Mouse (Mus musculus) lung, embryonic 15.5 days (tissue): ENCODE data around the gene Myh7b. TPM values are rescaled to one million over a fixed set of nuclear protein-coding genes. Genes with fewer than 3 reads are reported as not detected.

Experiments
- ATAC-seq: fragments of 200-750 bp; cut with Nextera tagmentation; 2 replicates; pipeline ENCODE4 v1.8.0; 2017; ENCODE audit warnings: moderate number of reproducible peaks, borderline replicate concordance; ENCODE audit not compliant: low FRiP score, low TSS enrichment; ENCODE audit errors: extremely low read depth
- H3K27ac ChIP-seq: fragments of 300-500 bp; sonication (generic); 2 replicates; pipeline ENCODE4 v1.5.1; 2015; ENCODE audit warnings: moderate library complexity, mild to moderate bottlenecking, inconsistent platforms
- H3K27me3 ChIP-seq: fragments of 300-500 bp; sonication (generic); 2 replicates; pipeline ENCODE4 v1.6.1; 2015; ENCODE audit warnings: inconsistent platforms
- H3K36me3 ChIP-seq: fragments of 300-500 bp; sonication (generic); 2 replicates; pipeline ENCODE4 v1.6.1; 2015; ENCODE audit warnings: inconsistent platforms
- H3K4me1 ChIP-seq: fragments of 300-500 bp; sonication (generic); 2 replicates; pipeline ENCODE4 v1.6.1; 2015; ENCODE audit warnings: inconsistent platforms
- H3K4me2 ChIP-seq: fragments of 300-500 bp; sonication (generic); 2 replicates; pipeline ENCODE4 v1.6.1; 2015; ENCODE audit warnings: inconsistent platforms, mild to moderate bottlenecking, moderate library complexity
- H3K4me3 ChIP-seq: fragments of 300-500 bp; sonication (generic); 2 replicates; pipeline ENCODE4 v1.5.1; 2015; ENCODE audit warnings: mild to moderate bottlenecking, inconsistent platforms
- H3K9ac ChIP-seq: fragments of 300-500 bp; sonication (generic); 2 replicates; pipeline ENCODE4 v1.6.1; 2015; ENCODE audit warnings: inconsistent platforms
- H3K9me3 ChIP-seq: fragments of 300-500 bp; sonication (generic); 2 replicates; pipeline ENCODE4 v1.6.1; 2016; ENCODE audit warnings: inconsistent platforms
- WGBS: fragments of 180-500 bp; shearing (Covaris S2); methylation state at CpG from one replicate; pipeline ENCODE4 v1.1.7; 2015; 5-methylcytosine and 5-hydroxymethylcytosine counted together
- polyA plus RNA-seq: library from polyadenylated mRNA; unstranded; fragments of >200 nt; fragmentation: Nextera tagmentation; extraction: Ambion mirVana; gene quantifications from 2 replicates; pipeline ENCODE4 v1.2.1, GENCODE M21; 2015

Gene Myh7b
- polyA plus RNA-seq, 1 experiment from 2014 or later, result 0.85 TPM

GRCm38 (mm10) chr2:155628112-155628511, 17.1 kb downstream of the Myh7b start:
- Histone ChIP-seq H3K9me3 (no peaks in the 10 kb centered on the region), H3K27ac (no peak overlapping the region), H3K4me1 (peaks cover 10% of the 10 kb centered on the region), H3K9ac (no peak overlapping the region), H3K27me3 (peaks cover 73% of the 10 kb centered on the region), H3K4me2 (no peak overlapping the region), H3K4me3 (no peak overlapping the region), H3K36me3 (no peaks in the 10 kb centered on the region; the same call in 1 of the 2 replicates)
- WGBS, result 76% methylated on average over 9 of the region's 9 CpGs
- ATAC-seq, result no peak

GRCm38 (mm10) chr2:155628519-155628918, 17.5 kb downstream of the Myh7b start:
- H3K9me3 ChIP-seq, result no peaks in the 10 kb centered on the region
- peaks cover 10% of the 10 kb centered on the region for H3K4me1 ChIP-seq
- H3K4me3 ChIP-seq, result no peak overlapping the region
- no peak for ATAC-seq
- peaks cover under 1% of the 10 kb centered on the region; the same call in 1 of the 2 replicates for H3K36me3 ChIP-seq
- peaks cover 73% of the 10 kb centered on the region for H3K27me3 ChIP-seq
- H3K9ac ChIP-seq, result no peak overlapping the region
- H3K4me2 ChIP-seq, result no peak overlapping the region
- H3K27ac ChIP-seq, result no peak overlapping the region
- 75% methylated on average over 13 of the region's 13 CpGs for WGBS

GRCm38 (mm10) chr2:155629231-155629661, 18.2 kb downstream of the Myh7b start:
- Histone ChIP-seq H3K36me3 (peaks cover 7% of the 10 kb centered on the region; the same call in 1 of the 2 replicates), H3K4me2 (peak overlapping the region; percentile 59), H3K4me3 (peak overlapping the region; percentile 26), H3K9ac (peak overlapping the region; percentile 20; the same call in 1 of the 2 replicates), H3K9me3 (no peaks in the 10 kb centered on the region), H3K27me3 (peaks cover 73% of the 10 kb centered on the region), H3K4me1 (peaks cover 10% of the 10 kb centered on the region), H3K27ac (no peak overlapping the region)
- ATAC-seq, result peak; percentile 4; the same call in 1 of the 2 replicates
- WGBS, result 2% methylated on average over 34 of the region's 35 CpGs

GRCm38 (mm10) chr2:155630153-155630552, 19.1 kb downstream of the Myh7b start:
- Histone ChIP-seq H3K36me3 (peaks cover 16% of the 10 kb centered on the region), H3K27ac (no peak overlapping the region)
- WGBS, result 40% methylated on average over 20 of the region's 20 CpGs

DNA sequence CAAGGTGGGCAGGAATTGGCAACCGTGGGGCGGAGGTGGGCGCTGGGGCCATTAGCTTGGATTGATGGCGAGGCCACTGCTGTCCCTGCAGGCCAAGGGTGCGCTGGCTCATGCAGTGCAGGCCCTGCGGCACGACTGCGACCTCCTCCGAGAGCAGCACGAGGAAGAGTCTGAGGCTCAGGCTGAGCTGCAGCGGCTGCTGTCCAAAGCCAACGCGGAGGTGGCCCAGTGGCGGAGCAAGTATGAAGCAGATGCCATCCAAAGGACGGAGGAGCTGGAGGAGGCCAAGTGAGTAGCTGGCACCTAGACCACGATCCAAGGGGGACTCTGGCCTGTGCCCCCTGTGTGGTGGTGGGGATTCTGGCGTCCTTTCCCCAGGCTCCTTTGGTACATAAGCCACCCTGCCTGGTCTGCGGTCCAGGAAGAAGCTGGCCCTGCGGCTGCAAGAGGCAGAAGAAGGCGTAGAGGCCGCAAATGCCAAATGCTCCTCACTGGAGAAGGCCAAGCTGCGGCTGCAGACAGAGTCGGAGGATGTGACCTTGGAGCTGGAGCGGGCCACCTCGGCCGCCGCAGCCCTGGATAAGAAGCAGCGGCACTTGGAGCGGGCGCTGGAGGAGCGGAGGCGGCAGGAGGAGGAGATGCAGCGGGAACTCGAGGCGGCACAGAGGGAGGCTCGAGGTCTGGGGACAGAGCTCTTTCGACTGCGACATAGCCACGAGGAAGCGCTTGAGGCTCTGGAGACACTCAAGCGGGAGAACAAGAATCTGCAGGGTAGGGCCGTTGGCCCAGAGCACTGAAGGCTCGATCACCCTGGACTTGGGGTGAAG, 19.8 kb downstream of the Myh7b start:
- H3K27ac ChIP-seq, result no peak overlapping the region
- no peaks in the 10 kb centered on the region for H3K9me3 ChIP-seq
- H3K9ac ChIP-seq, result no peak overlapping the region
- 27% methylated on average over 43 of the region's 43 CpGs for WGBS
- ATAC-seq, result no peak
- H3K27me3 ChIP-seq, result peaks cover 61% of the 10 kb centered on the region
- peaks cover 22% of the 10 kb centered on the region for H3K36me3 ChIP-seq
- no peak overlapping the region for H3K4me2 ChIP-seq
- H3K4me1 ChIP-seq, result peaks cover 10% of the 10 kb centered on the region
- no peak overlapping the region for H3K4me3 ChIP-seq

More at GRCm38 (mm10) chr2:155630153-155630552, 19.1 kb downstream of the Myh7b start:
- H3K9me3 ChIP-seq, result no peaks in the 10 kb centered on the region
- H3K27me3 ChIP-seq, result peaks cover 68% of the 10 kb centered on the region
- ATAC-seq, result no peak
- H3K4me1 ChIP-seq, result peaks cover 10% of the 10 kb centered on the region
- no peak overlapping the region for H3K4me2 ChIP-seq
- H3K9ac ChIP-seq, result no peak overlapping the region
- H3K4me3 ChIP-seq, result no peak overlapping the region

GRCm38 (mm10) chr2:155632138-155632936, 21.3 kb downstream of the Myh7b start:
- WGBS, result 65% methylated on average over 30 of the region's 30 CpGs
- Histone ChIP-seq H3K9me3 (no peaks in the 10 kb centered on the region), H3K4me2 (no peak overlapping the region), H3K9ac (no peak overlapping the region), H3K27ac (no peak overlapping the region), H3K4me3 (no peak overlapping the region), H3K4me1 (peaks cover 10% of the 10 kb centered on the region), H3K27me3 (peaks cover 54% of the 10 kb centered on the region), H3K36me3 (peaks cover 35% of the 10 kb centered on the region)
- ATAC-seq, result no peak

DNA sequence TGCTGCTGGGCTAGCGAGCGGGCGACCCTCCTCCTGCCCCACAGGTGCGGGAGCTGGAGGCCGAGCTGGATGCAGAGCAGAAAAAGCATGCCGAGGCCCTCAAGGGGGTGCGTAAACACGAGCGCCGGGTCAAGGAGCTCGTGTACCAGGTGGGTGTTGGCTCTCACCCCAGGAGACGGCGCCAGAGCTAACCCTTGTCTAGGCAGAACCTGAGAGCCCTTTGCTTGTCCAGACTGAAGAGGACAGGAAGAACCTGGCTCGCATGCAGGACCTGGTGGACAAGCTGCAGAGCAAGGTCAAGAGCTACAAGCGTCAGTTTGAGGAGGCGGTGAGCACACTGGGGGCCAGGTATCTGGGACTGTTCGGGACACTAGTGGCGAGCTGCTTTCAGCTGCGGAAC, 22.1 kb downstream of the Myh7b start:
- H3K27ac ChIP-seq, result no peak overlapping the region
- H3K9ac ChIP-seq, result no peak overlapping the region
- H3K4me1 ChIP-seq, result peaks cover 10% of the 10 kb centered on the region
- no peak overlapping the region for H3K4me2 ChIP-seq
- H3K4me3 ChIP-seq, result no peak overlapping the region
- ATAC-seq, result no peak
- peaks cover 47% of the 10 kb centered on the region for H3K27me3 ChIP-seq
- no peaks in the 10 kb centered on the region for H3K9me3 ChIP-seq
- WGBS, result 55% methylated on average over 19 of the region's 19 CpGs
- H3K36me3 ChIP-seq, result peaks cover 43% of the 10 kb centered on the region

DNA sequence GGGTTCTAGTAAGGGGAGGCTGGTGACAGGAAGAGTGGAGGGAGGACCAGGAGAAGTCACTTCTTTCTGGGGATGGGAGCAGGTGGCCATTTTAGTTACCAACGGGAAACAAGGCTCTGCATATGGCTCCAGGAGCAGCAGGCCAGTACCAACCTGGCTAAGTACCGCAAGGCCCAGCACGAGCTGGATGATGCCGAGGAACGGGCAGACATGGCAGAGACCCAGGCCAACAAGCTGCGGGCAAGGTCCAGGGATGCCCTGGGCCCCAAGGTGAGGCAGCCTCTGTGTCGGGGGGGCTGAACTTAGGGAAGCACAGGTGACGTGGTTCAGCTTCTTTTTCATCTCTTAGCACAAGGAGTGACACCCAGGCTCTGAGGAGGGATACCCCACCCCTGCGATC, 22.7 kb downstream of the Myh7b start:
- WGBS, result 86% methylated on average over 9 of the region's 9 CpGs
- peaks cover 48% of the 10 kb centered on the region for H3K36me3 ChIP-seq
- H3K4me1 ChIP-seq, result peaks cover 10% of the 10 kb centered on the region

GRCm38 (mm10) chr2:155634562-155634961, 23.6 kb downstream of the Myh7b start:
- Histone ChIP-seq H3K9ac (no peak overlapping the region), H3K9me3 (no peaks in the 10 kb centered on the region), H3K4me2 (no peak overlapping the region), H3K4me3 (no peak overlapping the region), H3K4me1 (peaks cover 4% of the 10 kb centered on the region), H3K27me3 (peaks cover 32% of the 10 kb centered on the region), H3K27ac (no peak overlapping the region), H3K36me3 (peaks cover 57% of the 10 kb centered on the region)
- ATAC-seq, result no peak
- 88% methylated on average over 8 of the region's 8 CpGs for WGBS

More for the DNA sequence above, 22.7 kb downstream of the Myh7b start:
- H3K9me3 ChIP-seq, result no peaks in the 10 kb centered on the region
- no peak overlapping the region for H3K4me3 ChIP-seq
- H3K4me2 ChIP-seq, result no peak overlapping the region
- no peak for ATAC-seq
- H3K27me3 ChIP-seq, result peaks cover 41% of the 10 kb centered on the region
- H3K27ac ChIP-seq, result no peak overlapping the region
- no peak overlapping the region for H3K9ac ChIP-seq

DNA sequence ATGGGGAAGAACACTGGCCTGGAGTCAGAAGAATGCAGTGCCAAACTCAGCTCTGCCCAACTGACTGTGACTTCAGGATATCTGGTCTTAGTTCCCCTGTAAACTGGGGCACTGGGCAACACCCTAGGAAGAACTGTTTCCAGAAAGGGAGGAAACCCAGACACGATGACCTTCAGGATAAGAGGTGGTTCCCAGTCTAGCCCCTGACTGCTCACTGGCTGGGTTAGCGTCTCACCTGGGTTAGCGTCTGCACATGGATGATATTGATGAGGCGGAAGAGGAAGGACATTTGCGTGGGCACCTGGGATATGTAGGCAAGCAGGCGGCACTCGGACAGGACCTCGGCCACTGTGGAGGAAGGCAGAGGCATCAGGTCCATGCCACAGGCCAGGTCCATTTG, 24.9 kb downstream of the Myh7b start:
- Histone ChIP-seq H3K27me3 (peaks cover 18% of the 10 kb centered on the region), H3K9ac (no peak overlapping the region), H3K4me1 (no peaks in the 10 kb centered on the region), H3K36me3 (peaks cover 70% of the 10 kb centered on the region), H3K9me3 (no peaks in the 10 kb centered on the region), H3K4me3 (no peak overlapping the region), H3K27ac (no peak overlapping the region), H3K4me2 (no peak overlapping the region)
- no peak for ATAC-seq
- WGBS, result 94% methylated on average over 8 of the region's 8 CpGs

- Histone ChIP-seq H3K27ac (no peak overlapping the region), H3K4me3 (no peak overlapping the region), H3K4me1 (no peaks in the 10 kb centered on the region), H3K9ac (no peak overlapping the region), H3K27me3 (peaks cover 9% of the 10 kb centered on the region; the same call in 1 of the 2 replicates), H3K36me3 (peaks cover 79% of the 10 kb centered on the region), H3K4me2 (no peak overlapping the region), H3K9me3 (no peaks in the 10 kb centered on the region)
- ATAC-seq, result no peak
Measured at GRCm38 (mm10) chr2:155636881-155637280, 25.9 kb downstream of the Myh7b start.

DNA sequence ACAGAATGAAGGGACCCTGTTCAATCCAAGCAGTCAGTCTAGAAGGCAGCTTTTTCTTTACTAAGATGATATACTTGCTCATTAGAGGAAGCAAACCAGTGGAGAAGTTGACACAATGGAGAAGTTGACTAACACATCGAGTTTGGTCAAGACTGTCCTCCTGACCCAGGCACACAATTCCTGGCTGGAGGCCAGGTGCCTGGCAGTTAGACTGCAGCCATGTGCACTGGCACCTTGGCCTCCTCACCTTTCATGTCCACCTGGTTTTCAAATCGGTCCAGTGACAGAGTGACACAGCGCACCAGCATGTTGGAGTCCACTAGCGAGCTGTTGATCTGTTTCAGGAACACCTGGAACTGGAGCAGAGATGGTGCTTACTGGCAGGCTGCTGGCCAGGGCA, 26.4 kb downstream of the Myh7b start:
- Histone ChIP-seq H3K27ac (no peak overlapping the region), H3K4me2 (no peak overlapping the region), H3K9ac (no peak overlapping the region), H3K27me3 (peaks cover 4% of the 10 kb centered on the region; the same call in 1 of the 2 replicates), H3K36me3 (peaks cover 84% of the 10 kb centered on the region), H3K4me1 (no peaks in the 10 kb centered on the region), H3K4me3 (no peak overlapping the region), H3K9me3 (no peaks in the 10 kb centered on the region)
- no peak for ATAC-seq
- WGBS, result 84% methylated on average over 4 of the region's 4 CpGs
